Mouse (Mus musculus) layer of hippocampus, adult 2 months (tissue): ENCODE measurements at regions not wholly inside any gene's neighbourhood (a gene's known extent, or its start where the extent isn't known, plus 50 kb on each side); places are given as distances from the start of the nearest gene placed in this dataset.

Experiments
- DNase-seq, 2 experiments: peaks; one replicate each; pipeline ENCODE4 v3.0.0; 2022; ENCODE audit warnings: low spot score in 2 of 2
- H3K27ac ChIP-seq: fragments of 200-600 bp; 2 replicates; pipeline ENCODE4 v1.8.1; 2022
- H3K4me3 ChIP-seq: fragments of 200-600 bp; 2 replicates; pipeline ENCODE4 v1.8.1; 2022; ENCODE audit warnings: mild to moderate bottlenecking
- CTCF ChIP-seq: fragments of 200-600 bp; conservative IDR thresholded peaks from 2 replicates; pipeline ENCODE4 v1.8.1; 2022; ENCODE audit warnings: antibody characterized with exemption, mild to moderate bottlenecking, moderate library complexity

DNA sequence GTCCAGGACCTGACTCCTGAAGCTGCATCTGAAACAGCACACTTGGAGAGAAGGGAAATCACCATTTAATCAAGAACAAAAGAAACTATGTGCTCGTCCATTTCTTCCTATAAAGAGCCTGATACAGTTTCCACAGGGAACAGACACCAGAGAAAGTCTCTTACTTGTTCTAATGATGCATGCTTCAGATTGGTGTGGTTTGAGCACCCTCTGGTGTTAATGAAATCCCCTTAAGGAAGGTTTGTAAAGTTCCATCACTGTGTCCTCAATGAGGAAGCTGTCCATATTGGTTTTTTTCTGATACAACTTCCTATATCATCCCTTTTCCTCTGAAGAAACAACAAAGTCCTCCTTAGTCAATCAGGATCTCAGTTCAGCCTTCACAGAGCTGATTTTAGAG, 591.2 kb downstream of the Adam6a start:
- H3K27ac ChIP-seq, result no peak overlapping the region
- DNase-seq, result no peak

DNA sequence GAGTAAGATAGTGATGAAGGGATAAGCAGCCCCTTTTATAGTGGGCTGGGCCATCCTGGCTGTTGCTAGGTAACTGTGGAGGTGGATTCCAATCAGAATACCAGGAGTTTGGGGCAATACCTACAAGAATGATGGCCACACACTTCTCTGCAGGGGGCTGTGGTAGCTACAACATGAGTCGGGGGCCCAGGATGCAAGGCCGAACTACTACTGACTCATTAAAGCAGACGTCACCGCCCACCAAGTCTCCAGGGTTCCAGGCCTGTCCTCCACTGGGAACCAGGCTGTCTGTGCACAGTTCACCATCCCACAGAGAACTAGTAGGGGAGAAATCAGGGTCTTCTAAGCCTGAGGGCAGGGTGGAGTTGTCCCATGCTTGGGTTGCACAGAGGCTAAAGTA, 605.1 kb downstream of the Adam6a start:
- no peak for DNase-seq
- Histone ChIP-seq H3K27ac (no peak overlapping the region), H3K4me3 (no peak overlapping the region)
- no peak for TF ChIP-seq CTCF

More for the DNA sequence above, 591.2 kb downstream of the Adam6a start:
- no peak for TF ChIP-seq CTCF
- H3K4me3 ChIP-seq, result no peak overlapping the region

DNA sequence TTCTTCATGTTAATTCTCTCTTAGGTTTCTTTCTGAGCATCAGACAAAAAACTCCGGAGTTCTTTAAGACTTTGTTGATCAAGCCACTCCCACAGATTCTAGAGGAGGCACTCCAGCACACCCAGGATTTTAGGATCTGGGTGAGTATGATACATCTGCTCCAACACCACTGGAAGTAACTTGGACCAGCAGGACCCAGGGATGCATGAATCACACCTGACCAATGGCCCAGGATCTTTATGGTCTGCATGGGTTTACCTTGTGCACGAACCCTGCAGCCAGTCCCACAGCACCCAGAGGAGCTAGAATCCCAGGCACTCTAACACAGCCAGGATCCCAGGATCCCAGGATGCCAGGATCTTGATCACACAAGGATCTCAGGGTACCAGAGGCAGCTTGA, 628.6 kb downstream of the Adam6a start:
- no peak overlapping the region for H3K27ac ChIP-seq
- no peak overlapping the region for H3K4me3 ChIP-seq
- DNase-seq, result no peak
- TF ChIP-seq CTCF, result no peak

DNA sequence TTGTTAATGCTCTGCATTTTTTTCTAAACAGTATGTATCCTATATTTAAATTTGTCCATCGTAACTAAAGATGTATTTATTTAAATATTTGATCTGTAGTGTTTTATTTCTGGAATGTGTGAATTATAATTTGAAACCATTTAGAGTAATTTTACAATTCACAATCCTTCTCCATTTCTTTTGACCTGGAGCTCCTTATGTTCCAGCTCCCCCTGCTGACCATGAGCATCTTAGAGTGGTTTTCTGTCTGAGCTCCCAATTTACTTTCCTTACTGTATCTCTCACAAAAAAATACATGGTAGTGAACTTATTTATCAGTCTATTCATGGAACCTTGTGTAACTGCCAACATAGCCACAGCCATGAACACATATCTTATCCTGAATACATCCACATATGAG, 655.8 kb downstream of the Adam6a start:
- Histone ChIP-seq H3K4me3 (no peak overlapping the region), H3K27ac (no peak overlapping the region)
- DNase-seq, result no peak
- TF ChIP-seq CTCF, result no peak

DNA sequence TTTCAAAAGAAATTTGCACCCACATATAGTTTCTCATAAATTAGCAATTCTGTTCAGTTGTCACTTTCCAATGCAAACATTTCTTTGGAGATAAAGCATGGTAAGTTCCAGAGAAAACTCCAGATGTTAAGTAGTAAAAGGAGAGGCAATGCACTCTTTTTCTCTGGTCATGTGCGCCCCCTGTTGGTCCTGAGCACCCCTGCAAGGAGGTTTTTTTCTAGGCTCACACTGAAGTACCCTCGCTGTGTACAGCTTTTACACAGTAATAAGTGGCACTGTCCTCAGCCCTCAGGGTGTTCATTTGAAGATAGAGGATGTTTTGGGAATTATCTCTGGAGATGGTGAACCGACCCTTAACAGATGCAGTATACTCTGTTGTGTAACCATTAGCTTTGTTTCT, 678.8 kb downstream of the Adam6a start:
- H3K27ac ChIP-seq, result no peak overlapping the region
- no peak for DNase-seq
- no peak overlapping the region for H3K4me3 ChIP-seq
- TF ChIP-seq CTCF, result no peak
